Mouse (Mus musculus) megakaryocyte, embryonic 14.5 days (primary cell): ENCODE data around the gene Ranbp3.

Experiments used
- FLI1 ChIP-seq: IDR thresholded peaks from 2 replicates; pipeline ENCODE4 v1.6.1; 2012; ENCODE audit warnings: low read length, inconsistent platforms, mixed read lengths
- GATA1 ChIP-seq: IDR thresholded peaks from 3 replicates; pipeline ENCODE4 v1.6.1; 2012; ENCODE audit warnings: mixed read lengths, low read length, inconsistent platforms, borderline replicate concordance

GRCm38 (mm10) chr17:56634023-56634422 lies 39.1 kb upstream of the Ranbp3 start:
- no peak for TF ChIP-seq GATA1
- no peak for TF ChIP-seq FLI1
